Mouse (Mus musculus) thymus, postnatal 25 days (tissue): ENCODE results near the gene Ell3.

Experiments
- DNase-seq: peaks from one replicate; pipeline ENCODE4 v3.0.0; 2022

Ell3 gene

DNA sequence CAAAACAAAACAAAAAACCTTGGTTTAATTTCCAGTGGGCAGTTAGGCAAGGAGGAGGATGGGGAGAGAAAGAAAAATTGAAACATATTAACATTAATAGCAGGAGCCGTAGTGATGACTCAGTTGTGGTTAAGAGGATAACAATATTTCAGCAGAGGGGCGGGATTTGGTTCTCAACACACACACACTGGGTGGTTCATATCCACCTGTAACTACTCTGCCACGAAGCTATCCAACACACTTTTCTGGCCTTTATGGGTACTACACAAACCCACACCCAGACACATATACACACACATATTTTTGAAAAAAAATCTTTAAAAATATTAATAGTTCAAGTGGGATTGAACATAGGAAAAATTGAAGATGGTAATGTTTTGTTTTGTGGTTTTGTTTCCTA is 2.9 kb upstream of the Ell3 start:
- DNase-seq: no peak

DNA sequence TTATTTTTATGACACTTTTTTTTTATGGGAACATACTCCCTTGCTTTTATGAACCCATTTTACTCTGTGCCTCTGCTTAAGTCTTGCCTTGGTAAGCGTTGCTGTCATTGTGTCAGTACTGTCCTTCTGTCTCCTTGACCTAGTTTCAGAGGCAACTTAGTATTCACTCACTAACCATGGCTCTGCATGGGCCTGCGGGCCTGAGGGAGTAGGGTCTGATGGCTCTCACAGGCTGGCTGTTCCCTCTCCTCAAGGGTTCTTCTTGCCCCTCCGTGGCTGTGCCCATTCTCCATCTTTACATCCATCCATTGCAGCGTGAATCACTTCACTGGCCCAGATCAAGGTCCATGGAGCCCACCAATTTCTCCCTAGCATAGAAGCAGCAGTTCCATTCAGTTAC is 2.4 kb upstream of the Ell3 start:
- DNase-seq: no peak

DNA sequence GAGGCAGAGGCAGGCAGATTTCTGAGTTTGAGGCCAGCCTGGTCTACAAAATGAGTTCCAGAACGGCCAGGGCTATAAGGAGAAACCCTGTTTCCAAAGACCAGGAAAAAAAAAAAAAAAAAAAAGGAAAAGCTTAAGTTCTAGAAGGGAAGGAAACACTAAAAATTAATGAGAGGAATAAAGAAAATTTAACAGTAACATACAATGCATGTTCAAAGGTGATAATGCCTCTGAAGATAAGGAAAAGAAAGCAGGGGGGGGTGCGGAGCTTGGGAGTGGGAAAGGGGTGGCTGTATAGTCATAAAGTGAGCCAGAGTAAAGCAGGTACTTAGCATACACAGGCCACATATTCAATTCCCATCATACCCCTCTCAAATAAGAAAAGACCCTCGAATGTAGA is 1.0 kb upstream of the Ell3 start:
- DNase-seq: no peak

DNA sequence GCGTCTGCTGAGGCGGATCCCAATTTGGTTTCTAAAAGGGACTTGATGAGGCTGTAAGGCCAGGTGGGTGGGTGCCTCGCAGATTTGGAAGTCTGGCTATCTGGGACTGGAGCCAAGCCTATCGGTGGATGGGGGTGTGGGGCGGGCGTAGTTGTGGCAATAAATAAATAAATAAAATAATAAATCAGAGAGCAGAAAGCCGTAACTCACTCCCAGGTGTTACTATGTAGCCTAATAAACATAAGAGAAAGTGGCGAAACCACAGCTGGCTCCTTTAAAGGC is 1.1 kb downstream of the Ell3 start:
- no peak for DNase-seq

DNA sequence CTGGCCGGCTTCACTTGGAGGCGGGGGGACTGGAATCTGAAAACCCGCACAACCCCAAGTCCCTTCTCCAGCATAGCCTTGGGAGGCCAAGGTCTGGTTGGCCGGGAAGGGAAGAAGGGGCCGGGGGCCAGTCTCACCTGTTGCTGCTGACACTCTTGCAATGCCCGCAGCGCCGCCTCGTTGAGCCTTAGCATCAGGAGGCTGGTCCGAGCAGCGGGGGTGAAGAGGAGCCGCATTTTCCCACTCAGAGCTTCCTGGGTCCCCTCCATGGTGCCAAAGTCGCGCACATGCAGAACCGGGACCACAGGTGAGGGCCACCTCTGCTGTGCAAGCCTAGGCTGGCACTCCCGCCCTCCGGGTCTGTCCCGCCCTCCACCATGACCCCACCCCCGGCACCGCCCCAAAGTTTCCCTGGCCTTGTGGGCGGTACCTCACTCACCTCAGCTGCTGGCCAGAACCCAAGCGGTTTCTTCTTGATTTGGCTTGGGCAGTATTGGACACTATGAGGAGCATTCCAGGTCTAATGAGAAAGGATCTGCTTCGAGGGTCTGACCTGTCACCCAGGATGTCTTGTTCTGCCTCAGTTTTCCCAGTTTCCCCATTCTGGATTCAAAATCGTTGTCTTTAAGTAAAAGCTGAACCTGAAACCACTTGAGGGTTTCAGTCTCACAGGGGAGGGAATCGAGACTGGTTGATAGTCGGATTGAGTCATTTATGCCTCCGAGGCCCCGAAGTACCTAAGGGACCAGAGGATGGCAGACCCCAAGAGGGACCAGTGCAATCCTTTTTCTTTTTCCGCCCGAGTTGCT is 1.6 kb downstream of the Ell3 start:
- peak; percentile 55 for DNase-seq

DNA sequence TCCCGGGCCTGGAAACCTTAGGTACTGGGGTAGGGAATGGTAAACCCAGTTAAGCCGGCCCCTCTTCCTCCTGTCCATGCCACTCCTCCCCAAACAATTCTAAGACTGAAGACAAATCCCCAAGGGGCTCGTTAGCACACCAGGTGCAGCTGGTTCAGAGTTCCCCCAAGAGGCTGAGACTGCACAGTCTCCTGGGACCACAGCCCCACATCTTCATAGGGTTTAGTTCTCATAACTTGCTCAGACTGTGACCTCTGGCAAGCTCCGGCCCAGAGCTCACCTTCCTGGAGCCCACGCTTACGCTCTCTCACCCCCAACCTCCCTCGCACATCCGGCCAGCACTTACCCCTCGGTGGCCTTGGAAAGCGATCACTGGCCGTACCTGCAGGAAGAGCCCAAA is 2.3 kb downstream of the Ell3 start:
- DNase-seq: no peak

DNA sequence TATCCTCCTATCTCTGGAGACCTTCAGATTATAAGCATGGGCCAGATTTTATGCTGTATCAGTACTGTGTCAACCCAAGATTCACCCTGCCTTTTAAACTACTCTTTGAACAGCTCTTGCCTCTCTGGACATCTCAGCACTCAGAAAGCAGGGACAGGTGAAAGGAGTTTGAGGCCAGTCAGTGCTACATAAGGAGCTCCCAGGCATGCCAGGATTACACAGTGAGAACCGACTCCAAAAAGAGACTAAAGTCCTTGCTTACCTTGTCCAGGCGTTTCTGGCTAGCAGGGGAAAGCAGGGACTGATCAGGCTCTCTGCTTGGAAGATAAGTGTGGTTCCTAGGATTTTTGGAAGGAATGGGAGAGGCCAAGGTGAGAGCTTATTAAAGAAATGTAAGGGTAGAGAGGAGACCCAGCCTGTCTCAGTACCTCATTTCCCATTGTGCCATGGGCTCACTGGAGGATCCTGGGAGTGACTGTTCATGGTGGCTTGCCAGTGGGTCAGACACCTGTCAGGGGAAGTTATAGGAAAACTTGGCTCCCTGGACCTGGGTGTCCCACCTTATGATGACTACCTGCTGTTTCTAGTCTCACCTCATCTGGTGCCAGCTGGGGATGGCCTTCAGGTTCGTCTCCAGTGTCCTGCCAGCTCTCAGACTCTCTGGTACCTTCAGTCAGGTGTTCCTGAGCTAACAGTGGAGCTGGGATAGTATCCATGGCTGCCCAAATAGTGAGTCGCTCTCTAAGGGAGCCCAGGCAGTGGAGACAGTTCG is 3.1 kb downstream of the Ell3 start:
- DNase-seq: no peak

DNA sequence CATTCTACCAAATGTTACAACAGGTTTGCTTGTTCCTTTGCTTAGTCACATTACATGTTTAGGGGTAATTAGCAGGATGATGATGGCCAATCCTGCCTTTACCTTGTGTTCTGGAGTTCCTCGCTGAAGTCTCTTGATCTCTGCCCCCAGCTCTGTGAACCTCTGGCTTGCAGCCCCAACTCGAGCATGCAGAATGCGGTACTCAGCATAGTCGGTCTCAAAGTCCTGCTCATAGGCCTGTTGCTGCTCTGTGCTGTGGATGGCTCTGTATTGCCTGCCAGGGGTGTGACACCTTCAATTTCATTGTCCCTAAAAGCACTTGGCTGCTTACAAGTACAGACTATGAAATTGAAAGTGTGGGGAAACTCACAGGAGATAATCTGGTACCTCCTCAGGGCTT is 4.3 kb downstream of the Ell3 start:
- DNase-seq: no peak

DNA sequence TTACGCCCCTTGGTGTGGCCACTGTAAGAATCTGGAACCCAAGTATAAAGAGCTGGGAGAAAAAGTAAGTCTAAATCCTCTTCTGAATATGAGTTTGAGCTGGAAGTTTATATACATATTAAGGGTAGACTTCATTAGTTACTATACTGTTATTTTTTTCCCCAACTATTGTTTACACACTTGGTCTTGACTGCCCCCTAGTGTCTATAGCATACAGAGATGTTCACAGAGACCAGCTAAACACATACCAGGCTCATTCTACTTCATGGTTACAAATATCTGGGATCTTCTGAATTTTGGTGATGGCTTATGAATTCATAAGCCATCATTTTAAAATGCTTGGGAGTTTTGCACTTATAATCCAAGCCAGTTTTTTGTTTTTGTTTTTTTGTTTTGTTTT is 9.2 kb downstream of the Ell3 start:
- DNase-seq: no peak

DNA sequence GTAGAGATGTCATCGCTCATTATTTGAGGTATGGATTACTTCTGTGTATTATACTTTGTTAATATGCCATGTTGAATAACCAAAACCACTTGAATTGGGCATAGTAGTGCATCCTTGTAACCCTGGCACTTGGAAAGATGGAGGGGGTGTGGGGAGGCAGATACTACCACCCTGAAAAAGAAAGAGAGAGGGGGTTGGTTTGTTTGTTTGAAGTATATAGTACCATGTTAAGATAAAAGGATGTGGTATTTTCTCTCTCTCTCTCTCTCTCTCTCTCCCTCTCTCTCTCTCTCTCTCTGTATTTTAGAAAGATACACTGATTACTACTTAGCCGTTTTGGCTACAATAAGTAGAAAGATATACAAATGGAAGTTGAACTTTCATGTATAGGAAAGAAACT is 18.2 kb downstream of the Ell3 start:
- DNase-seq: no peak

DNA sequence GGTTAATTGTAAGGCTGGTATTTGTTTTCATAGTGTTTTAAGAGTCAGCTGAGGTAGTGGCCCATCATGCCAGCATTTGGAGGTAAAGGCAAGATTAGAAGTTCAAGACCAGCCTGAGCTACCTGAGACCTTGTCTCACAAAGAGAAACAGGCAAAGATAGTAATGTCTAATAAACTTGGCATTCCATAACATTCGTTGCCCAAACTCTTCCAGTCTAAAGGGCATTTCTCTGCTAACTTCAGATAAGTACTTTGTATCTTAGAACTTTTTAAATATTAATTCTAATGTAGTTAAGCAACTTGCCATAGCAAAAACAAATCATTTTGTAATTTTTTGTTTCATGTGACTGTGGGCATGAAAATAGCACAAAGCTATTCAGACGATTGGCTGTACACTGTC is 20.9 kb downstream of the Ell3 start:
- no peak for DNase-seq

DNA sequence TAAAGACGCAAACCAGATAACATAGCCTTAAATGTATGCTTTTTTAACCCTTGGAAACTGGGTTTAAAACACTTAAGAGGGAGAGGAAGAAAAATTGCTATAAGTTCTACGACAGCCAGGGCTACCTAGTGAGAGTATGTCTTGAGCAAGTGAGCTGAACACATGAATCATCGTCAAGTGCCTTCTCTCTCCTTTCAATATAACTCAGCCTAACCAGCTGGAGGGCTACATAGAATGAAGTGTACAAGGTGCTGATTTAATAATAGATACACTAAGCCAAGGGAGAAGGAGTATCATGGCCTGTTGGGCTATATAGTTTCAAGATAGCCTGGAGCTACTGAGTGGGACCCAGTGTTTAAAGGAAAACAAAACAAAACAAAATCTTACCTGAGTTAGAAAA is 25.6 kb downstream of the Ell3 start:
- no peak for DNase-seq

DNA sequence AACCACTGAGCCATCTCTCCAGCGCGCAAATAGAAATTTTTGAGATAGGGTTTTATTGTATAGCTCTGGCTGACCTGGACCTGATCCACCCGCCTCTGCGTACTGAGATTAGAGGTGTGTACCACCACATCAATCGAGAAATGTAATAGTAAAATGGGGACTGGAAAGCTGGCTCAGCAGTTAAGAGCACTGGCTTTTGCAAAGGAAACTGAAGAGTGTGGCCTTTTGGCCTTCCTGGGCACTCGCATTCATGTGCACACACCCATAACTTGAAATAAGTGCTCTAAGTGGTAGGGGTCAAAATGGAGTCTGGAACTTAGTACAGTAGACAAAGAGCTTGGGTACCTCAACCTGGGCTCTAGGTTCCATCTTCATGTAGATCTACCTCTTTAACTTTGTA is 27.7 kb downstream of the Ell3 start:
- DNase-seq: no peak

DNA sequence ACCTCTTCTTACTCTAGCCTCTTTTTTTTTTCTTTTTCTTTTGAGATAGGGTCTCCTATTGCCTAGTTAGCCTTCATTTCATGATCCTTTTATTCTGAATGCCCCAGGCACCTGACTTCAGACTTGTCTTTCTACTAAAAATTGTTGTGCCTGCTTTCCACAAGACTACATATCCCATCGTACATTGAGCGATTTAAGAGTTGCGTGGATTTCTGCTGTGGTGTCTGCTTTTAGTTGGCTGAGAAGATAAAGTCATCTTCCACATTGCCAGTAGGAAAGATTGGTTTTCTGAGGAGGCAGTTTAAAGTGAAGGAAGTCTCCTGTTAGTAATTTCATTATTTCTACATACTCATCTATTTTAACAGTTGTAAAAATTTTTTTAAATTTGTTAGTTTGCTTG is 28.5 kb downstream of the Ell3 start:
- DNase-seq: no peak

DNA sequence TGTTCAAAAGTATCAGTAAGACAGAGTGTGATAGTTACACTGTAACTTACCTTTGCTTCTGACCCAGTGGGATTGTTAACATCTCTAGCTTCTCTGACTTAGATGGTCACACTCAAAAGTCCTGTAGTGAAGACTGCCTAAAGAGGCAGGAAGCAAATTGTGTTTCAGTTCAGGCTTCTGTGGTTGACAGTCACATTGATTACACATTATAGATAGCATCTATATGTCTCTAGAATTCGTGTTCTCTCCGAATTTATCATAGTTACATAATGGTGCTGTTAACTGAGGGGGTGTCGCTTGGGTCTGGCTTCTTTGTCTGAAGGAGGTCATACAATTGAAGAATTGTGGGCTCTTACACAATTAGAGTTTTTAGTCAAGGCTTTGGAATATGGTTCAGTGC is 29.0 kb downstream of the Ell3 start:
- no peak for DNase-seq

DNA sequence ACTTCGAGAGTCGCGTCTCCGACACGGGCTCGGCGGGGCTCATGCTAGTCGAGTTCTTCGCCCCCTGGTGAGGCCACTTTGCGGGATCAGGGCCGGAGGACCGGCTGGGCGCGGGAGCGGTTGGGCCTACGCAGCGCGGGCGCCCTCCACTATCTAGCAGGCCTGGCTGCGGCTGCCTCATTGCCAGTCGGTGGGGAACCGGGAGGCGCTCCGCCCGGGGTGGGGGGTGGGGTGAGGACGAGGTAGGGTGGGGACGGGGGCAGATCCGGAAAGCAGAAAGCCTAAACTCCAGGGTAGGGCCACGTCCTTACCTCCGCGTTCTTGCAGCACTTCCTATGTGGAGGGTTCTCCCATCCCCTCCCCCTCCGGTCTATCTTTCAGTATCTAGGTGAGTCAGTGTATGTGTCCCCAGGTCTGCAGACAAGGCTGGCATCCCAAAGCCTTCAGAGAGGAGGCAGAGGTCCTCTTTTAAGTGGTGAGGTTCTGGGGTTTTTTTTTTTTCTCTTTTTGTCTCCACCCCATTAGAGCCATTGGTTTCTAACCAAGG is 29.9 kb downstream of the Ell3 start:
- peak; percentile 59 for DNase-seq

DNA sequence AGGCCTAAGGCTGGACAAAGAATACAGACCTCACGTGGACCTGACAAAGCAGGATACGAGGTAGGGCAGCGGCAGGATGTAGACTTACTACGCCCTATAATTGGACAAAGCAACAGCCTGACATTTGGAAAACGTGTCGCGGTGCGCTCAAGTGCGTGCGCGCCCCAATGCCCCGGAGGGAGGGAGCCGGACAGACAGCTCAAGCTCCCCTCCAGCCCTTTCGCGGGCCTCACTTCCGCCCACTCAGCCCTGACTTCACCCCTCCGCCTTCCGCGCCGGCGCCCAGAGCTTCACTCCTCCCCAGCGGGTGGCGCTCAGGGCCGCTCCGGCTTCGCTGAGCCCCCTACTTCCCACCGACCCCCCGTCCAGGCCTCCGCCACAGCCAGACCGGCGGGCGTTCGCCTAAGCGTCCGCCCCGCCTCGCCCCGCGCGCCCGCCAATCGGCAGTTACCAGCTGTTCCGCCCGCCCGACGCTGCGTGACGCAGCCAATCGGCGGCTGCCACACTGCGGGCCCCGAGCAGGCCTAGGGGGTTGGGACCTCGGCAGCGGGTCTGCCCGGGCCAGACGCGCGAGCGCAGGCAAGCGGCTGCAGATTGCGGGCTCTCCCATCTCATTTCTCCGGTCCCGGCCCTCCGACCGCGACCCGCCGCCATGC is 30.6 kb downstream of the Ell3 start, which contains the start of the genes Pdia3 and Catsper2:
Pdia3 (plus strand) TSS at position 389 of the 656 bp plus-strand sequence.
Catsper2 (minus strand) TSS at position 406 of the 656 bp plus-strand sequence.
- peak; percentile 96 for DNase-seq

DNA sequence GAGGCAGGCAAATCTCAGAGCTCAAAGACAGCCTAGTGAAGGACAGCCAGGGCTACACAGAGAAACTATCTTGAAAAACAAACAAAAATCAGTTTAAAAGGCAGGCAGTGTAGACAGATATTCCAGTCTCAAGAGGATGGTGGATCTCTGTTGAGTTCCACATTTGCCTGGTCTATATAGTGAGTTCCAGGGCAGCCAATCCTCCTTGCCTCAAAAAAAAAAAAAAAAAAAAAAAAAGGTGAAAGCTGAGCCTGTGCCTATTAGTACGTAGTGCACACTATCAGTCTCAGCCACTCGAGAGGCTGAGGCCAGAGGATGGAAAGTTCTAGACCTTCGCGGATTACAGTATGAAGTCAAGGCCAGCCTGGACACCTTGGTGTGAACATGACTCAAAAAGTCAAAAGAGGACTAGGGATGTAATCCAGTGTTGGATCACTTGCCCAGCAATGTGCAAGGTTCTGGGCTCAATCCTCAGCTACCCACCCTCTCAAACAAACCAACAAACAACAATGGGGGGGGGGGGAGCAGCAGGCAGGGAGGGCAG is 31.2 kb downstream of the Ell3 start:
- no peak for DNase-seq

DNA sequence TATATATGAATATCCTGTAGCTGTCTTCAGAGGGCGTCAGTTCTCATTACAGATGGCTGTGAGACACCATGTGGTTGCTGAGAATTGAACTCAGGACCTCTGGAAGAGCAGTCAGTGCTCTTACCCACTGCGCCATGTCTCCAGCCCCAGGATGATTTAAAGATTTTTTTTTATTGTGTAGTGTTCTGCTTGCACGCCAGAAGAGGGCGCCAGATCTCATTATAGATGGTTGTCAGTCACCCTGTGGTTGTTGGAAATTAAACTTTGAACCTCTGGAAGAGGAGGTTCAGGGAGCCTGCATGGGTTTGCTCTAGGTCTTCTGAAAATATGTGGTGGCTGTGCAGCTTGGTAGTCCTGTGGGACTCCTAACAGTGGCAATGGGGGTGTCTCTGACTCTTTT is 35.9 kb downstream of the Ell3 start:
- peak; percentile 69 for DNase-seq

DNA sequence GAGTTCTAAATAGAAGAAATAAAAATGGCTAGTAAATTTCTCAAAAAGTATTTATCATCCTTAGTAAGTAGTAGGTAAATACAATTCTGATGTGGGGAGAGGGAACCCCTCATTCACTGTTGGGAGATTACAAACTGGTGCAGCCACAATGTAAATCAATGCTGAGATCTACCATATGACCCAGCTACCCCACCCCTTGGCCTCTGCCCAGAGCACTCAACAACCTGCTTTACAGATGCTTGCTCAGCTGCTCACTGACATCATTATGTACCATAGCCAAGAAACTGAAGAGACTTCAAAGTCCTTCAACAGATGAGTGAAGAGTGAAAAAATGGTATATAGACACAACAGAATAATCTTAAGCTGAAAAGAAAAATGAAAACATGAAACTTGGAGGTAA is 40.8 kb downstream of the Ell3 start:
- DNase-seq: no peak

DNA sequence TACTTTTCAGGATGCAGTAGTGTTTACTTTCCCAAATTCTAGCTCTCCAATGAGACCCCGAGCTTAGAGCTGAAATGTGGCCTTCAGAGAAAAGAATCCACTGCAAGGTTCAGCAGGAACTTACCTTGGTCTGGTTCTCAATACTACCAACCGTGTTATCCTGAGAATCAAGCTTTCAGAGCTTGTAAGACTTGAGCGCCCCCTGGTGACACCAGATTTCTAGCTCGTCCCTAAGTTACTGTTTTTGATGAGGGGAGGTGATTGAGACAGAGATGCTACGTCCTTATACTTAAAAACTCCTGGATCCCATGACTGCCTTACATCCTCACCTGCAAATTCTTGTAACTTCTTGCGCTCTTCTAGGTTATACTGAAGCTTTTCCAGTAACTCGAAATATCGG is 47.5 kb downstream of the Ell3 start:
- DNase-seq: peak; percentile 78
